Mouse (Mus musculus): ENCODE data around the gene Pax8. TPM values are rescaled to one million over a fixed set of nuclear protein-coding genes. Genes with fewer than 3 reads are reported as not detected.
A peak's percentile ranks its signal among the peaks of the same experiment; 100 is the strongest.

The Pax8 gene
- polyA plus RNA-seq, 1 experiment: 77.6 TPM

- DNase-seq: peak; percentile 90
- TF ChIP-seq CTCF (conservative IDR thresholded peaks at IDR 0.05; ENCODE audit: insufficient read depth, insufficient read length, low read depth, low read length): no peak
- TF ChIP-seq POLR2A (IDR thresholded peaks at IDR 0.05; ENCODE audit: low read depth, low read length): no peak
- Histone ChIP-seq H3K27ac (ENCODE audit: insufficient read depth, low read depth, low read length) (peak overlapping the region; percentile 75), H3K4me3 (ENCODE audit: insufficient read depth, low read depth, low read length) (no peak overlapping the region), H3K36me3 (ENCODE audit: control insufficient read depth, insufficient read depth, low read length) (no peaks in the 10 kb centered on the region), H3K4me1 (ENCODE audit: control insufficient read depth, insufficient read depth, low read length) (peaks cover 73% of the 10 kb centered on the region), H3K27me3 (replicated peaks; ENCODE audit: control insufficient read depth, insufficient read depth, low read length) (no peaks in the 10 kb centered on the region)
- WGBS: 63% methylated on average over 1 of the region's 2 CpGs
Measured at GRCm38 (mm10) chr2:24460808-24461127, 14.6 kb downstream of the Pax8 start.

GRCm38 (mm10) chr2:24460112-24460807 is 15.1 kb downstream of the Pax8 start:
- no peaks in the 10 kb centered on the region for H3K27me3 ChIP-seq (replicated peaks; ENCODE audit: control insufficient read depth, insufficient read depth, low read length)
- H3K4me3 ChIP-seq (ENCODE audit: insufficient read depth, low read depth, low read length): no peak overlapping the region
- TF ChIP-seq CTCF (conservative IDR thresholded peaks at IDR 0.05; ENCODE audit: insufficient read depth, insufficient read length, low read depth, low read length) (no peak), POLR2A (IDR thresholded peaks at IDR 0.05; ENCODE audit: low read depth, low read length) (no peak)
- DNase-seq: peak; percentile 80
- no peaks in the 10 kb centered on the region for H3K36me3 ChIP-seq (ENCODE audit: control insufficient read depth, insufficient read depth, low read length)
- H3K27ac ChIP-seq (ENCODE audit: insufficient read depth, low read depth, low read length): peak overlapping the region; percentile 18; the same call in 1 of the 2 replicates
- H3K4me1 ChIP-seq (ENCODE audit: control insufficient read depth, insufficient read depth, low read length): peaks cover 71% of the 10 kb centered on the region
- WGBS: 12% methylated on average over 9 of the region's 9 CpGs

GRCm38 (mm10) chr2:24456841-24457240 is 18.6 kb downstream of the Pax8 start:
- Histone ChIP-seq H3K27ac (ENCODE audit: insufficient read depth, low read depth, low read length) (no peak overlapping the region), H3K36me3 (ENCODE audit: control insufficient read depth, insufficient read depth, low read length) (peaks cover 2% of the 10 kb centered on the region; the same call in 1 of the 2 replicates), H3K4me1 (ENCODE audit: control insufficient read depth, insufficient read depth, low read length) (peaks cover 68% of the 10 kb centered on the region), H3K27me3 (replicated peaks; ENCODE audit: control insufficient read depth, insufficient read depth, low read length) (no peaks in the 10 kb centered on the region), H3K4me3 (ENCODE audit: insufficient read depth, low read depth, low read length) (no peak overlapping the region)
- DNase-seq: no peak
- 52% methylated on average over 4 of the region's 4 CpGs for WGBS
- no peak for TF ChIP-seq POLR2A (IDR thresholded peaks at IDR 0.05; ENCODE audit: low read depth, low read length)
- no peak for TF ChIP-seq CTCF (conservative IDR thresholded peaks at IDR 0.05; ENCODE audit: insufficient read depth, insufficient read length, low read depth, low read length)

GRCm38 (mm10) chr2:24455057-24455855 is 20.1 kb downstream of the Pax8 start:
- peak; percentile 81 for DNase-seq
- Histone ChIP-seq H3K27ac (ENCODE audit: insufficient read depth, low read depth, low read length) (peak overlapping the region; percentile 87), H3K4me3 (ENCODE audit: insufficient read depth, low read depth, low read length) (no peak overlapping the region), H3K27me3 (replicated peaks; ENCODE audit: control insufficient read depth, insufficient read depth, low read length) (no peaks in the 10 kb centered on the region), H3K36me3 (ENCODE audit: control insufficient read depth, insufficient read depth, low read length) (peaks cover 2% of the 10 kb centered on the region; the same call in 1 of the 2 replicates), H3K4me1 (ENCODE audit: control insufficient read depth, insufficient read depth, low read length) (peaks cover 62% of the 10 kb centered on the region)
- TF ChIP-seq POLR2A (IDR thresholded peaks at IDR 0.05; ENCODE audit: low read depth, low read length): no peak
- no peak for TF ChIP-seq CTCF (conservative IDR thresholded peaks at IDR 0.05; ENCODE audit: insufficient read depth, insufficient read length, low read depth, low read length)
- 17% methylated on average over 6 of the region's 6 CpGs for WGBS

GRCm38 (mm10) chr2:24454429-24455011 is 20.9 kb downstream of the Pax8 start:
- Histone ChIP-seq H3K36me3 (ENCODE audit: control insufficient read depth, insufficient read depth, low read length) (peaks cover 2% of the 10 kb centered on the region; the same call in 1 of the 2 replicates), H3K27me3 (replicated peaks; ENCODE audit: control insufficient read depth, insufficient read depth, low read length) (no peaks in the 10 kb centered on the region), H3K27ac (ENCODE audit: insufficient read depth, low read depth, low read length) (peak overlapping the region; percentile 87), H3K4me3 (ENCODE audit: insufficient read depth, low read depth, low read length) (no peak overlapping the region), H3K4me1 (ENCODE audit: control insufficient read depth, insufficient read depth, low read length) (peaks cover 56% of the 10 kb centered on the region)
- no peak for DNase-seq
- TF ChIP-seq CTCF (conservative IDR thresholded peaks at IDR 0.05; ENCODE audit: insufficient read depth, insufficient read length, low read depth, low read length) (no peak), POLR2A (IDR thresholded peaks at IDR 0.05; ENCODE audit: low read depth, low read length) (no peak)
- WGBS: 20% methylated on average over 1 of the region's 1 CpGs

- Histone ChIP-seq H3K36me3 (ENCODE audit: control insufficient read depth, insufficient read depth, low read length) (peaks cover 2% of the 10 kb centered on the region; the same call in 1 of the 2 replicates), H3K27ac (ENCODE audit: insufficient read depth, low read depth, low read length) (peak overlapping the region; percentile 81), H3K4me1 (ENCODE audit: control insufficient read depth, insufficient read depth, low read length) (peaks cover 49% of the 10 kb centered on the region), H3K4me3 (ENCODE audit: insufficient read depth, low read depth, low read length) (no peak overlapping the region), H3K27me3 (replicated peaks; ENCODE audit: control insufficient read depth, insufficient read depth, low read length) (no peaks in the 10 kb centered on the region)
- TF ChIP-seq CTCF (conservative IDR thresholded peaks at IDR 0.05; ENCODE audit: insufficient read depth, insufficient read length, low read depth, low read length) (no peak), POLR2A (IDR thresholded peaks at IDR 0.05; ENCODE audit: low read depth, low read length) (no peak)
- peak; percentile 92 for DNase-seq
- WGBS: 18% methylated on average over 5 of the region's 5 CpGs
Measured at GRCm38 (mm10) chr2:24453206-24453605, 22.2 kb downstream of the Pax8 start.

- no peak overlapping the region for H3K4me3 ChIP-seq (ENCODE audit: insufficient read depth, low read depth, low read length)
- H3K36me3 ChIP-seq (ENCODE audit: control insufficient read depth, insufficient read depth, low read length): peaks cover 2% of the 10 kb centered on the region; the same call in 1 of the 2 replicates
- peaks cover 50% of the 10 kb centered on the region for H3K4me1 ChIP-seq (ENCODE audit: control insufficient read depth, insufficient read depth, low read length)
- H3K27me3 ChIP-seq (replicated peaks; ENCODE audit: control insufficient read depth, insufficient read depth, low read length): no peaks in the 10 kb centered on the region
- WGBS: 58% methylated on average over 4 of the region's 4 CpGs
- TF ChIP-seq POLR2A (IDR thresholded peaks at IDR 0.05; ENCODE audit: low read depth, low read length): no peak
- no peak for TF ChIP-seq CTCF (conservative IDR thresholded peaks at IDR 0.05; ENCODE audit: insufficient read depth, insufficient read length, low read depth, low read length)
- H3K27ac ChIP-seq (ENCODE audit: insufficient read depth, low read depth, low read length): no peak overlapping the region
- DNase-seq: no peak
Measured at GRCm38 (mm10) chr2:24449111-24449510, 26.3 kb downstream of the Pax8 start.
